Mouse (Mus musculus) spleen, adult 18-20 months (tissue): ENCODE data around the gene Vcl.

ENCODE experiments used
- DNase-seq, 2 experiments: peaks; one replicate each; pipeline ENCODE4 v3.0.0; 2022; ENCODE audit warnings: mixed read lengths in 2 of 2

The Vcl gene

GRCm38 (mm10) chr14:21017871-21018270, 88.7 kb downstream of the Vcl start:
- no peak for DNase-seq

GRCm38 (mm10) chr14:21018977-21019376, 89.8 kb downstream of the Vcl start:
- DNase-seq = no peak

GRCm38 (mm10) chr14:21020435-21020834, 91.2 kb downstream of the Vcl start:
- DNase-seq = no peak

DNA sequence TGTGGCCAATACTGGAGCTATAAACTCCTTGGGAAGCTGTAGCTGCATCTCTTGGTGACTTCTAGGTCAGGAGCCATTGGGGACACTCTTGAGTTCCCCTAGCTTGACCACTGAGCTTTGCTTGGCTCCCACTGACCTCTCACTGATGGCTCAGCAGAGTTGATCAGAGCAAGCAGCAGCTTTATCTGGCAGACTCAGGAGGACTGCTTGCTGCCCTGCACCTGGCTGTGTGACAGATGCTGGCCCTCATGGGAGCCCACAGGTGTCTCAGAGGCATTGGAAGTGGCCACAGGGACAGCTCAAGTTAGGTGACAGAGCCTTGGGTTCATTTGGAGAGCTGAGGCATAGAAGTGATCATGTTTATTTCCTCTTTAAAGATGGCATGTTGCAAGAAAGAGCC, 98.3 kb downstream of the Vcl start:
- no peak for DNase-seq

DNA sequence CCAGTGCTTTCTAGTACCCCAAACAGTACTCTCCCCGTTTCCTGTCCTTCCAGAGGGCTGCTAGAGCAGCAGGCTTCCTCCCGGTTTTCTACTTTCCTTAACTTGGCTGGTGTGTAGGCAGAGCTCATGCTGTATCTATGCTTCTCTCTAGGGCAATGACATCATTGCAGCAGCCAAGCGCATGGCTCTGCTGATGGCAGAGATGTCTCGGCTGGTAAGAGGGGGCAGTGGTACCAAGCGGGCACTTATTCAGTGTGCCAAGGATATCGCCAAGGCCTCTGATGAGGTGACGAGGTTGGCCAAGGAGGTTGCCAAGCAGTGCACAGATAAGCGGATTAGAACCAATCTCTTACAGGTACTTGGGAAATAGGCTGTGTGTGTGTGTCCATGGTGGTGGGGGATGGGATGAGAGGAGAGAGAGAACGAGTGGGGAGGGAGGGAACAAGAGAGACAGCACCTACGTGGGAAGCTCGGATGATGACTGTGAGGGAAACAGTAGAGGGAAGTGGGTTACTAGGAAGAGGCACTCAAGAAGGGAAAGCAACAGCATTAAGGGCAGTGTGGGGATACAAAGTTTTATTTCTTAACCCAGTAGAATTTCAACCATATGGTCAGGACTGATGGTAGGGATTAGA, 99.9 kb downstream of the Vcl start:
- no peak for DNase-seq

DNA sequence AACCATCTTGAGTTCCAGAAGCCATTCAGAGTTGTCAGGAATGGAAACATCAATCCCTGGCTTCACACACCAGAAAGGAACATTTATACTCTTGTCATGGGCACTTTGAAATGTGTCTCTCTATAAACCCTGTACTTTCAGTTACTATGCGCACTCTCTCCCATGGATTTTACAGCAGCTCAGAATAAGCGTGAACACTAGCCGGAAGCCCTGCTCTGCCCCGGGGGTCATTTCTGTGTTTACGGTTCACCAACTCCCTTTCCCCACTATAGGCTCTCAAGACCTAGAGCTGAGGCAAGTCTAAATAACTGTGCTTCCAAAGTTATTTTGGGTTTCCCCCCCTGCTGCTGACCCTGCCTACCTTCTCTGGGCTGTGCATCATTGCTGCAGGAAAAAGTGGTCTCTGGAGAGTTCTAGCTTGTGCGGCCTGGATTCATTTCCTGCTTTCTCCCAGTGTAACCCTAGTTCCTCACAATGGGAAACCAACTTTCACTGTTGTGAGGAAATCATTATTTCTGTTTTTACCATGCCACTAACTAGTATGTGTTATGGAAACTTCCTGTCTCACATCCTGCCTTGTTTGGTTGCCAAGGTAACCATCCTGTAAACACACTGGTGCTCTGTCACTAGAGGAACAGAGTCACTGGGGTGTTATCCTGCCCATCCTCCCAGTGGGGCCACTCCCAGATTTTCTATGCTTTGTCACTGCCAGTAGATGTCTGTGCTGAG, 102.7 kb downstream of the Vcl start:
- no peak for DNase-seq

DNA sequence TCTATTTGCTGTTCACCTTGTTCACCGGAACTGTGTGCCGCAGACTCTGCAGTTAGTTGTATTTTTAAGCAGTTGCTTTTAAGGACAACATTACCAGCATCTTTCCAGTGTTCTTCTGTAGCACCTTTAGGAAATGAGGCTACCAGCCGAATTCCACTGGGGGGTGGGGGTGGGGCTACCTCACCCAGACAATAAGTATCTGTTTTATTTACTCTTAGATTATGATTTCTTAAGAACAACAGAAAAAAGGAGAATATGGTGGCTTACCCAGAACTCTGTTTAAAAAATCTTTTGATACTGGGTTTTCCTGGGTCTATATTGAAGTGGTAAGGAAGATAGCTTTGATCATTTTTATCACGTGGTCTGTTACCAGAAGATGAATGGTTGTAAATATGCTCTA, 105.1 kb downstream of the Vcl start:
- DNase-seq = no peak

DNA sequence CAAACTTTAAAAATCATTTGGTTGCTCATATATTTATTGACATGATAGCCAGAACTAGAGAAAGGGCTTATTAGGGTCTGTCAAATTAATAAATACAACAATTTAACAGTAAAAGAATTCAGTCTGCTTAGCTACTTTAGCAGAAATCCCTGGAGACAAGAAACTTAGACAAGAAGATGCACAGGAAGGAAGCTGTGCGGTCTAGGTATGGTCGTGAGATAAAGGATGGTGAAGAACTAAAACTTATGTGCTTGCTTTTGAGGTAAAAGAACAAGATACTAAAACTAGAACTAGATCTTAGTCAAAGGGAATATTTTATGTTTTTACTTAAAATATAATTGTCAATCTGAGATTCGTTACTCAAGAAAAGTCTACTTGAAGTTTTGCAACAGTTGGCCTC, 105.6 kb downstream of the Vcl start:
- no peak for DNase-seq

- no peak for DNase-seq
Measured at GRCm38 (mm10) chr14:21039077-21039476, 109.9 kb downstream of the Vcl start.

DNA sequence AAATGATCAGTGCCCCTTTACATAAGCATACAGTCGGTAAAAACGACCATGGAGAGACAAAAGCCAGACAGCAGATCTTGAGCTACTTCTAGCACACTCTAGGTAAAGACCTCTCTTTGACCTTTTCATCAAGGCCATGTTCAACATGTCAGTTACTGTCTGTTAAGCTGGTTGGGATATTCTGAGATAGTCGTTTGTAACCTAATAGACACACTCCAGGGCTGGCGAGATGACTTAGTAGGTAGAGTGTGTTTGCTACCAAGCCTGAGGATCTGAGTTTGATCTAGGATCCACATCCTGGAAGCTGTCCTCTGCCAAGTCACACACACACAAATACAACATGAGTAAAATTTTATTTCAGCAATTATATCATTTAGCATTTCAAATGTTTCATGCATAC, 110.4 kb downstream of the Vcl start:
- DNase-seq = no peak

GRCm38 (mm10) chr14:21047840-21048239, 118.6 kb downstream of the Vcl start:
- no peak for DNase-seq

GRCm38 (mm10) chr14:21048879-21049278, 119.7 kb downstream of the Vcl start:
- DNase-seq = peak; percentile 28 to 55

DNA sequence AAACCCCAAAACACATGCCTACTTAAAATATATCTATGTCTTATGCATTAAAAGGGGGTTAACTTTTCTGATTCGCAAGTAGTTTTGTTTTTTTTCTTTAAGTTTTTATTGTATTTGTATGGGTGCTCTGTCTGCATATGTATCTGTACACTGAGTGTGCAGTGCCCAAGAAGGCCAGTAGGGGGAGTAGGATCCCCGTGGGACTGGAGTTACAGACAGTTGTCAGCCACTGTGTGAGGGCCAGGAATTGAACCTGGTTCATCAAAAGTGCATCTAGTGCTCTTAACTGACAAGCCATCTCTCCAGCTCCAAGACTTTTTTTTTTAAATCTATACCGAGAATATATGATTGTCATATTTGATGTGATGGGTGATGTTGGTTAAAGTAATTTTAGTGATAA, 121.5 kb downstream of the Vcl start:
- DNase-seq = peak in 1 of 2 experiments; percentile 22

GRCm38 (mm10) chr14:21051380-21052111, 122.3 kb downstream of the Vcl start:
- no peak for DNase-seq

GRCm38 (mm10) chr14:21052112-21052780, 123.0 kb downstream of the Vcl start, which contains the start of the genes Ap3m1 and Adk:
Gene Ap3m1 (minus strand): TSS chr14:21052508.
Gene Adk (plus strand): TSS chr14:21052574.
- peak; percentile 89 to 91 for DNase-seq

- no peak for DNase-seq
Measured at GRCm38 (mm10) chr14:21052781-21053130, 123.6 kb downstream of the Vcl start.

DNA sequence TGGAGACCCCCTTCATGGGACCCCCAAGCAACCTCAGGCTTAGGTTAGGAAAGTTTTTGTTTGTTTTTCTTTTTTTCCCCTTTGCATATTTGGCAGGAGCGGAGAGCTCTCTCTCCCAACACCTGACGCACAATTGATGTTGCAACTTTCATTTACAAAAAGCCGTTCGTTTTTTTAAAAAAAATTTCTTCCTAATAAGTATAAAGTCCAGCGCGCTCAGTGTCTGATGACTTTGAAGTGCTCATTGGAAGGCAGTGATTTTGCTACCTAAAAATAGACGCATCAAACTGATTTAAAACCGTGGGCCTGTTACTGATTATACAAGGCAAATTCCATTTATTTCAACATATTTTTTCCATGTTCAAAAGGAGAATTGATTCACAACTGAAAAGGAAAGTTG, 124.0 kb downstream of the Vcl start:
- no peak for DNase-seq

DNA sequence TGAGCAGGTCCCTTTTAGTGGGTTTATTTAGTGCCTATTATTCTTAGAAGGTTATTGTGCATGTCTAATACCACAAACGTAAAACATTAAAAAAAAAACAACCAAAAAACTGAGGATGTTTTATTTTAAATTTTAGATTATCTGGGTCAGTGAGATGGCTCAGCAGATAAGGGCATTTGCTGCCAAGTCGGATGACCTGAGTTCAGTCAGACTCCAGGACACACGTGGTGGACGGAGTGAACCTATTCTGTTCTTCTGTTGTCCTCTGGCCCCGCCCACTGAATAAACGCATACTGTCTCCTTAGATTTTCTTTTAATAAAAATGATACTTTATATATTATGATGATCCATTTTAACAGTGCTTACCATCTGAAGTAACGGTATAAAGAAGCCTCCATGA, 124.4 kb downstream of the Vcl start:
- DNase-seq = no peak

- no peak for DNase-seq
Measured at GRCm38 (mm10) chr14:21058972-21059371, 129.8 kb downstream of the Vcl start.

DNA sequence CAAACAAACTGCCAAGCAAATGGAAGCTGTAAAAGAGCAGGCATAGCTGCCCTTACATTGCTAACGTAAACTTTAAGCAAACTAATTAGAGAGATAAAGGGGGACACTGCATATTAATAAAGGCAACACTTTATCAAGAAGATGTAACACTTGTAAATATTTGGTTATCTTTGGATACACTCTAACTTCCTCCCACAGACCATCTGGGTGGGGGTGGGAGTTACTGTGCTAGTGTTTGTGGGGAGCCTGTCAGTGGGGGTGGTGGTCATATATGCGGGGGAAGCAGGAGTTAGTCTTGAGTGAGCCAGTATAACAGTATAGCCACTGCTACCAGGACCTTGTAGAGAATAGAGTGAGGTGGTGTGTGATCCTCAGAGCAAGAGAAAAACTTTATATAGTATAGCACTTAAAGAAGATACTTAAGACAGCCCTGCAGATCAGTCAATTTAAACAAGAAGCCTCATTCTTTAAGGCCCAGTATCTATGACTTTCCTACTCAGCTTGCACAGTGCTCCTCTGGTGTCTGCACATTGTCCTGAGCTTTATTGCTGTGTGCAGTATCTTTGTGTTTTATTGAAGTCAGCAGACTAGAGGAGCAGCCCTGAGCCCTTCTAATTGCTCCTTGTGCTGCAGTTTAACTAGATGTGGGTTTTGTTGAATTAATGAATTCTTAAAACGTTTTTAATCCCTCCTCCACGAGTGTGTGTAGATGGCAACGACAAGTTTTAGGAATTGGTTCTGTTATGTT, 133.7 kb downstream of the Vcl start:
- DNase-seq = no peak

GRCm38 (mm10) chr14:21064321-21064720, 135.1 kb downstream of the Vcl start:
- no peak for DNase-seq

DNA sequence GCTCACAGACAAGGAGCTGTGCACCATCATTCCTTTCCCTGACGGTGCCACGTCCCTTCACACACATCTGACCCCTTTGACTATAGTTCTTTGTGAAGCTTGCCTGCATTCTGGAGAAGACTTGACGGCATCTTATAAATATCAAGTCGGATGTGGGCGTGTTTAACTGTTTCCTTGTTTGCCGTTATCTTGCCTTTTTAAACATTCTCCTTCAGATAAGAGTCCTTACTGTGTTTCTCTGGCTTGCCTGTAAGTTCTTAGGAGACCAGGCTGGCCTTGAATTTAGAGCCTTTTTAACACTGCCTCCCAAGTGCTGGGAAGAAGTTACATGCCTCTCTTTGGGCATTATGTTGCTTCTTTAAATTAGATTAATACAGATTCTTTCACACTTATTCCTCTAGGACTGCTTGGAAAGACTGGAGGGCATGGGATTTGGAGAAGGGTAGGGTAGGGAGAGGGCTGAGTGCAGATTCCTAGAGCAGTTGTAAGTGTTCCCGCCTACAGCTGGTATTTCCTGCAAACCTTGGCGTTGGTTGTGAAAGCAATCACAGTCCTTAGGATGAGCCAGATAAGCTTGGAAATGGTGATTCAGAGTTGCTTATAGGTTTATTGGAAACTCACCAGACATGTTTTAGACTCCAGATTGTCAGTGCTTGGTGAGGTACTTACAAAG, 136.4 kb downstream of the Vcl start:
- DNase-seq = no peak
